Mouse (Mus musculus) right cerebral cortex, postnatal 36 days (tissue): ENCODE results near the gene Btbd10.

Experiments
- DNase-seq, 2 experiments: peaks; one replicate each; pipeline ENCODE4 v3.0.0; 2022; ENCODE audit warnings: low spot score in 2 of 2, mixed read lengths in 1 of 2

Btbd10 gene

DNA sequence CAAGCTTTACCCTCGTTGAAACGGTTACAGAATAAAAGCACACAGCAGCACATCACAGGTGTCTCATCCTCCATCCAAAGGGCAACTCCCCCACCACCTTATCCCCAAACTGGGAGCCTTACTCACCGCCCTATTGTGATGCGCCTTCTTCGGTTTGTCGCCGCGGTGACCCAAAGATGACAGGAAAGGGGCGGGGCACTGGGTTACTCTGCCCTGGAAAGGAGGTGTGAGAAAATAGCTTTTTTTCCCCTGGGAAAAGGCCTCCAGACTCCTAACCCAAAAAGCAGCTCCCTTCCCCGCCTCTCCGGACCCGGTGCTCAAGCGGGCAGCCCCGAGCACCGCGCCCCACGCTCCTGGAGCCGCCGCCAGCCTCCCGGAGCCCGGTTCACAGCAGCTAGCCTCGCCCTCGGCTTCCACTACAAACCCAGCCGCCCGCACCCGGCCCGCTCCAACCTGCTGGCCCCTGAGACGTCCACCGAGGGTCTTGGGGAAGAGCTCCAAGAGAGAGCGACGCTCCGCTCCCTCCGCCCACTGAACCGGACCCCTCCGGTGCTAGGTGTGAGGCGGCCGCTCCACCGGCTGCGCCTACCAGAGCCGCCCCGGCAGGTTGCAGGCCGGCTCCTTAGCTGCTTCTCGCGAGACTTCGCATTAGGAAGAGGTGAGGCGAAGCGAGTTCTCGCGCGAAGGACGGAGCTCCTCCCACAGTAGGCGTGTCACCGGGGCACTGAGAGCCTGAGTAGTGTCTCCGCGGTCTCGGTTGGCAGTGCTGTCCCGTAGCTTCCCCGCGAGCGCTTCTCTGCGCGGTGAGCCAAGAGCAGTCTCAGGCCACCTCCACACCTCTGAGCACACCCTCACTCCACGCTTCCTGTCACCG, at the start of gene Btbd10:
TSS of gene Btbd10 (minus strand) at position 647 of the 874 bp plus-strand sequence.
- DNase-seq: peak; percentile 95

DNA sequence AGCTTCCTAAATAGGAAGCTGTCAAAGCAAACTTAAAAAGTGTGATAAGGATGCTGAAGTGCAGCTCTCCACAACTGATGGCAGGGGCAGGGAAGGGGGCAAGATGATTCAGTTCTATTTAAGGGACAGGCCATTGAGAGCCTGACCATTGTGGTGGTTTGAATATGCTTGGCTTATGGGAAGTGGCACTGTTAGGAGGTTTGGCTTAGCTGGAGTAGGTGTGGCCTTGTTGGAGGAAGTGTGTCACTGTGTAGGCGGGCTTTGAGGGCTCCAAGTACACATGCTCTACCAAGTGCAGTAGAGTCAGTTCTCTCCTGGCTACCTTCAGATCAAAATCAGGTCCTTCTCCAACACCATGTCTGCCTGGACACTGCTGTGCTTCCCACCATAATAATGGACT, 47.3 kb upstream of the Btbd10 start:
- no peak for DNase-seq

DNA sequence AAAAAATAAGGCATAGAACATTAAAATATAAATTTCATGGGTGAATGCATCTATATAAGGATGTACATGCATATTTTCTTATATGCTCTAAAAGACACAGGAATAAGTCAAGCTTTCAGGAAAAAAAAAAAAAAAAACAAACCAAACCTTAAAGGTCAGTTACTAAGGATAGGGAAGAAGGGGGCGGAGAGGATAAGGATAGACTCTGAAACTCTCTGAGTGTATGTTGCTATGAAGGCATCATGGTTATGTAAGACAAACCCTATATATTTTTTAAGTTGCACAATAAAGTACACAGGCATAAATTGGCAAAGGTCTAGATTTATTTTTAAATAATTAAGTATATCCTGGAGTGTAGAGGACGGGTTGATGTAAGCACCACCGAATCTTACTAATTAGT, 46.1 kb upstream of the Btbd10 start:
- DNase-seq: no peak

GRCm38 (mm10) chr7:113408712-113409111, 39.5 kb upstream of the Btbd10 start:
- no peak for DNase-seq

DNA sequence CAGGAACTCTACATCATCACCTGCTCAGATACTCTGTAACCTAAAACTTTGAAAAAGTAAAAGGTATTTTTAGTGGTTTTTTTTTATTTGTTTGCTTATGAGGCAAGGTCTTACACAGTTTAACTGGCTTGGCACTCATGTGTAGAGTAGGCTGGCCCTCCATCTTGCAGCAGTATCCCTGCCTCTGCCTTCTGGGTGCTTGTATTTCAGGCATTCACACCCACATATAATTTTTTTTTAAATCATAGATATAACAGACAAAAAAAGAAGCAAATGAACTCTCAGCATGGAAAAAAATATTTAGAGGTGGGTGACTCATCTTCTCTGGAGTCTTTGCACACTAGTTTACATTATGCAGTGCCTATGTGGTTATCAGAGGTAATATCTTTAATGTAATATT, 28.9 kb upstream of the Btbd10 start:
- DNase-seq: peak; percentile 11 to 48

DNA sequence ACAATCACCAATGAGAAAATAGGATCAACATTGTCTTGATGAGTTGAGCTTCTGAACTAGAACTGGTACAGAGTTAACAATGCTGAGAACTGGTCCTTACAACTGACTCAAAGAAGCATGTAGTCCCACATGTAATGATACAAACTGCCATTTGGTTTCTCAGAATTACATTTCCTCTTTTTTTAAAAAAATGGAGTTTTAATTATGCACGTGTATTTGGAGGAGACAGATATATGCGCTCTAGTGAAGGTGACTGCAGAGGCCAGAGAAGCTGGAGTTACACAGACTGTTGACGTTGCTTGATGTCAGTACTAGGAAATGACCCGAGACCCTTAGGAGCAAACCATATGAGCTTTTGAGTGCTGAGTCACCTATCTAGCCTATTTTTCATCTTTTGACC, 27.5 kb upstream of the Btbd10 start:
- no peak for DNase-seq

DNA sequence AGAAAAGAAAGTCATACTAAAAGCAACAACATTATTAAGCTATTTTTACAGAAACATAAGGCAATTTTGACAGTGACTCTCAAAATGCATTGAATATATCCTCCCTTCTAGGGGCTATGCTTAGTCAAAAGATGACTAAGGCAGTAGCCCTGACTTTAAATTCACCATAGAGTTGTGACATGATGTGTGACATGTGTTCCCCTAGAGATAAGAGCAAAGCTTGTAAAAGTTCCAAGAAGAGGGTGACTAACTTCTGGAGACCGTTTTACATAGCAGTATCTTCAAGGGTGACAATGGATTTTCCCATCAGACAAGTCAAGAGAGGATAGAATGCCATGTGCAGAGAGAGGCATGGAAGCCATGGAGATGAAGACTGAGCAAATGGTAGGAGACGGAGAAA, 22.4 kb upstream of the Btbd10 start:
- no peak for DNase-seq

DNA sequence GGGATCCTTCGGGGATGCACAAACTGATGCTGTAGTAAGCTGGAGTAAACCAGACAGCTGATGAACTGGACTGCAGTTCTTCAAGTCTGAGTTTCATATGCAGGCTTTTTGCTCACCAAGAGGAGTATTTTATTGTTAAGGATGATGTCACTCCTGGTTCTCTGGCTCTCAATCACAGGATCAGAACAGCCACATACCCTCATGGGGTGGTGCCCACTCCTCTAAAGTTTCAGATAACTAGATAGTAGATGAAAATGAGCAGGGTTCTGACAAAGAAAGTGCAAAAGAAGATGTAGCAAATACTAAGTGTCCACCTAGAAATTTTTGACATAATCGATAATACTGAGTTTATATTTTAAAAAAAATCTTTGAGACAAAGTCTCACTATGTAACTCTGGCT, 19.3 kb upstream of the Btbd10 start, which contains the start of gene Pth:
TSS of gene Pth (minus strand) at position 101 of the 400 bp plus-strand sequence.
- DNase-seq: no peak

- peak; percentile 43 to 47 for DNase-seq
Measured at GRCm38 (mm10) chr7:113377875-113378658, 8.9 kb upstream of the Btbd10 start.

GRCm38 (mm10) chr7:113372682-113373081, 3.5 kb upstream of the Btbd10 start:
- DNase-seq: no peak

DNA sequence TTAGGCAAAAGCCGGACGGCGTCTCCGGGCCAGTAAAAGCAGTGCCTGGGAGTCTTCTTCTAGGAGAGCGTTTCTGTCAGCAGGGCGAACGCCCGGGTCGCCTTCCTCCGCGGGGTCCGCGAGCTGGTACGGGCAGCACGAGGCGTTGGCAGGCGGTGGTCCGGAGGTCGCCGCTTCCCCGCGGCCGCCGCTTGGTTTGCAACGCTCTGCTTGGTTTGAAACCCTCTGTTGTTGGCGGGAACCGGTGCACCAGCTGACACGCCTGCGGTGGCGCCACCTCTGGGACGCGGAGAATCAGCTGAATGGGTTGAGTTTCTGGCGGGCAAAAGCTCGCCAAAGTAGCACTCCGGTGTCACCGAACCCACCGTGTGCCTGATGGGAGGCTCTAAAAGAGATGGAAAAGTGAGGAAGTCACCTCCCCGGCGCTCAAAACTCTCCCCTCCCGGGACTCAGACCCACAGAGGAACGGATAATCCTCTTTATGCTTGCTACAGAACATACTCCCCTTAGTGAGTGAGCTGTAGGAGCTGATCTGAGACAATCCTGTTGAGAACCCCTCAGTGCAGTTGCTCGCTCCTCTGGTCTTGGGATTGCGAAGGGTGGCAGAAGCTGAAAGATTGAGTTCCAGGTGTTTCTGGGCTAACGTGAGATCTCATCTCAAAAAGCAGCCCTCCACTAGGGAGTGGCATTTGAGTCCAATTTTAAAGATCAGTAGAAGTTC, 588 bp upstream of the Btbd10 start:
- peak; percentile 61 to 63 for DNase-seq

DNA sequence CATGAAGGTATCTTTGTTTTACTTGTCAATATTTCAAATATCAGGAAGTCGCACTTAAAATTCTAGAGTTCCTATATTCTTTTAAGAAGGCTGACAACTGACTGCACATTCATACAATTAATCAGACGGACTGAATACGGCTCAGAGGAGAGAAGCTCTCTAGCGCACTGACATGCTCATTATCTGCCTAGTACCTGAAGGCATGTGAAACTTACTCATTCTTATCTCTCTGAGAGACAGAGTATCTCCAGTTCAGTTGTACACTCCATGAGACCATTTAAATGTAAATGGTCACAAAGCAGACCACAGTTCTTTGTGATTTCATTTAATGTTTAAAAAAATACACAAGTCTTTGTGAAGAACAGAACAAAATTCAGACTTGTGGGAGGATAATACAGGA, 1.8 kb downstream of the Btbd10 start:
- no peak for DNase-seq

DNA sequence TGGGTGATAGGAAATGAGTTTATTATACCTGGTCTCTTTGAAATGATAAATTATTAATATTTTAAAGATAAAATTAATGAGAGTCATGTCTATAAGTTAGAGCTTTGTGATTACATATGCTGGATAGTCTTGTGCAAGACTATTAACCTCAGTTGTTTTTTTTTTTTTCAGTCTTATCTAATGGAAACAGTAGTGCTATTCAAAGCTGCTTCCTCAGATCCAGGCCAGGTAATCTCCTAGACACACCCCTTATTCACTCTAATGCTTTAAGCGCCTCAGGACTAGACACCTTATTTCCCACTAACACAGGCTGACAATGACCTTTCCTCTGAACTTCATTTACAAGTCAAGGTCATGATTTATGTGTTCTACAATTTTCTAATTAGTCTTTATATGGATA, 20.1 kb downstream of the Btbd10 start:
- no peak for DNase-seq

GRCm38 (mm10) chr7:113347694-113348093, 21.5 kb downstream of the Btbd10 start:
- DNase-seq: no peak

- DNase-seq: peak; percentile 73 to 90
Measured at GRCm38 (mm10) chr7:113347271-113347670, 21.9 kb downstream of the Btbd10 start.

GRCm38 (mm10) chr7:113335250-113335649, 33.9 kb downstream of the Btbd10 start:
- no peak for DNase-seq

DNA sequence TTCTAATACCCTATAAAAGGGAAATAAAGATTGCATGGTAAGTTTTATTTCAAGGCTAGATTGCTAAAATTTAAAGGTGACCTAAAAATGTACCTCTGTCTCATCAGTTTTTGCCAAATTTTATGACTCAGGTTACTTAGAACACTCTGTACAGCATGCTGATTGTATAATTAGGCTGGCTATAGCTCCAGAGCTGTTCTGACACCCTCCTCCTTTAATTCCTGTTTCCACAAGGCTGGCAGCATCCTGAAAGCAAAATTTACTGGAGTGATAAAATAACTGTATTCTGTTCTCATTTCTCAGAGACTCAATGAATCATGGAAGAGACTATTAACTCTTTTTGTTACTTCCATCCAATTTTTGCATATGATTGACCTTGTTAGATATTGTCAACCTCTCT, 35.2 kb downstream of the Btbd10 start:
- DNase-seq: peak in 1 of 2 experiments; percentile 41

GRCm38 (mm10) chr7:113320128-113320527, 49.1 kb downstream of the Btbd10 start:
- no peak for DNase-seq

- DNase-seq: peak in 1 of 2 experiments; percentile 64
Measured at GRCm38 (mm10) chr7:113311784-113312183, 57.4 kb downstream of the Btbd10 start.

DNA sequence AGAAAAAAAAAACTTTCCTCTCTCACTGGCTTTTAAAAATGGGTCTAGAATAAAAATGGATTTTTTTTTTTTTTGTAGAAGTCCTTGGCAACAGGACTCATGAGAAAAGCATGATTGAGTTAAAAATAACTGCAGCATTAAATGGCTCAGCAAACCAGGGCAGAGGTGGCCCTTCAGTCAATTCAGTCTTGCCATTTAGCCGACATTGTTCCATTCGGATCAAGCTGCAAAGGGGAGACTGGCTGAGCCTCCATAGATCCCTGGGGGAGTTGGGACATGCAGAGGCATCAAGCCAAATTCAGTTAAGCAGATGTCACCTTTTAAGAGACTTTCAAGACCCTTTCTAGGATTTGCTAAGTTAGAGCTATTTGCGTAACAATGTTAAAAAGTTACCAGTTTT, 59.1 kb downstream of the Btbd10 start:
- no peak for DNase-seq

- DNase-seq: no peak
Measured at GRCm38 (mm10) chr7:113297813-113298212, 71.4 kb downstream of the Btbd10 start.
